ENCODE assay signal across 9 mouse cellular contexts in genomic region chr17:37250544-37250943, GRCm38 (mm10). TPM values are rescaled to one million over a fixed set of nuclear protein-coding genes. Genes with fewer than 3 reads are reported as not detected.
DNase-seq lines count a peak whose midpoint lies in the region; ATAC-seq and TF ChIP-seq lines count a peak whose summit lies in the region.
"Had no signal": no experiment of that assay in that cellular context is flagged by ENCODE, and none has a peak within 500 bp of the region (broad histone marks: within the 10 kb centered on the region; RNA-seq: fewer than 3 reads in every experiment).

No protein-coding gene starts in this region.

- TF ChIP-seq CTCF in kidney, adult 2 months (conservative IDR thresholded peaks at IDR 0.05; ENCODE audit: insufficient read depth, insufficient read length, low read depth, low read length) = peak; percentile 73

- DNase-seq in kidney, adult 2 months = peak; percentile 20
- peak; percentile 69 to 71 for DNase-seq in B cell, adult 2 months
- peak; percentile 62 for DNase-seq in R1 (ENCODE audit: low read depth, low spot score)
- DNase-seq in kidney, postnatal 4 days = peak; percentile 6 to 9
- peak; percentile 12 for DNase-seq in yolk sac, embryonic 10.5 days (ENCODE audit: low spot score)
- DNase-seq in gastrocnemius, adult 8-10 months (ENCODE audit: low spot score in 2 of 2) = no peak
- no peak for DNase-seq in hindbrain, embryonic 10.5 days (ENCODE audit: low spot score)

- H3K27ac ChIP-seq in kidney, adult 2 months (ENCODE audit: insufficient read depth, low read depth, low read length) = no peak overlapping the region
- no peak overlapping the region for H3K27ac ChIP-seq in kidney, embryonic 16.5 days (ENCODE audit: low read length)
- H3K27ac ChIP-seq in hindbrain, embryonic 10.5 days = no peak overlapping the region
- H3K27ac ChIP-seq: hindbrain, embryonic 15.5 days had no signal

- no peak overlapping the region for H3K4me3 ChIP-seq in kidney, adult 2 months (ENCODE audit: insufficient read depth, low read depth, low read length)
- no peak overlapping the region for H3K4me3 ChIP-seq in kidney, embryonic 16.5 days (ENCODE audit: low read length)
- H3K4me3 ChIP-seq in hindbrain, embryonic 10.5 days = no peak overlapping the region
- H3K4me3 ChIP-seq: hindbrain, embryonic 15.5 days had no signal

- no peak overlapping the region for H3K9ac ChIP-seq in kidney, embryonic 16.5 days (replicated peaks; ENCODE audit: low read length)
- H3K9ac ChIP-seq: hindbrain, embryonic 15.5 days had no signal

- ATAC-seq in kidney, embryonic 16.5 days (ENCODE audit: low FRiP score, low TSS enrichment) = no peak

- TF ChIP-seq POLR2A in kidney, adult 2 months (IDR thresholded peaks at IDR 0.05; ENCODE audit: low read depth, low read length) = no peak

- WGBS in kidney, adult 2 months = 7% methylated on average over 1 of the region's 1 CpGs
- WGBS in kidney, embryonic 16.5 days = 21% methylated on average over 1 of the region's 1 CpGs
- 10% methylated on average over 1 of the region's 1 CpGs for WGBS in hindbrain, embryonic 10.5 days

- H3K36me3 ChIP-seq in kidney, adult 2 months (ENCODE audit: control insufficient read depth, insufficient read depth, low read length) = no peaks in the 10 kb centered on the region
- no peaks in the 10 kb centered on the region for H3K36me3 ChIP-seq in kidney, embryonic 16.5 days (ENCODE audit: insufficient read depth, low read length)
- no peaks in the 10 kb centered on the region for H3K36me3 ChIP-seq in hindbrain, embryonic 10.5 days
- H3K36me3 ChIP-seq: hindbrain, embryonic 15.5 days had no signal

- no peaks in the 10 kb centered on the region for H3K9me3 ChIP-seq in kidney, embryonic 16.5 days (ENCODE audit: low read length)
- H3K9me3 ChIP-seq in hindbrain, embryonic 10.5 days = no peaks in the 10 kb centered on the region
- H3K9me3 ChIP-seq: hindbrain, embryonic 15.5 days had no signal

- no peaks in the 10 kb centered on the region for H3K27me3 ChIP-seq in kidney, adult 2 months (replicated peaks; ENCODE audit: control insufficient read depth, insufficient read depth, low read length)
- H3K27me3 ChIP-seq in kidney, embryonic 16.5 days (ENCODE audit: insufficient read depth, low read length) = no peaks in the 10 kb centered on the region
- H3K27me3 ChIP-seq in hindbrain, embryonic 10.5 days (ENCODE audit: insufficient read depth, poor library complexity, severe bottlenecking) = no peaks in the 10 kb centered on the region
- H3K27me3 ChIP-seq: hindbrain, embryonic 15.5 days had no signal

- H3K4me1 ChIP-seq in kidney, adult 2 months (ENCODE audit: control insufficient read depth, insufficient read depth, low read length) = no peaks in the 10 kb centered on the region
- H3K4me1 ChIP-seq in kidney, embryonic 16.5 days (ENCODE audit: insufficient read depth, low read length) = no peaks in the 10 kb centered on the region
- H3K4me1 ChIP-seq in hindbrain, embryonic 10.5 days (replicated peaks) = no peaks in the 10 kb centered on the region
- H3K4me1 ChIP-seq: hindbrain, embryonic 15.5 days had no signal

- H3K4me2 ChIP-seq in kidney, embryonic 16.5 days (replicated peaks; ENCODE audit: low read depth, low read length) = no peak overlapping the region
- H3K4me2 ChIP-seq: hindbrain, embryonic 15.5 days had no signal

RNA-seq across cellular contexts. Expression of gene Olfr98, which starts 13.0 kb away (rescaled TPM):
- not detected in 2 replicates for polyA plus RNA-seq in kidney, adult 2 months (2012; rRNA removed)
- not detected in 2 replicates for polyA plus RNA-seq in kidney, embryonic 16.5 days (2015; fragmentation: Nextera tagmentation; extraction: Ambion mirVana)
- not detected for total RNA-seq in gastrocnemius, adult 8-10 months (2022)
- not detected in 2 replicates for polyA plus RNA-seq in hindbrain, embryonic 10.5 days (2016; fragmentation: Nextera tagmentation; extraction: Ambion mirVana)
- polyA plus RNA-seq: hindbrain, embryonic 15.5 days had no signal

RNA-seq across cellular contexts. Expression of gene Olfr97, which starts 13.4 kb away (rescaled TPM):
- polyA plus RNA-seq in kidney, adult 2 months (2012; rRNA removed) = not detected in 2 replicates
- not detected in 2 replicates for polyA plus RNA-seq in kidney, embryonic 16.5 days (2015; fragmentation: Nextera tagmentation; extraction: Ambion mirVana)
- total RNA-seq in gastrocnemius, adult 8-10 months (2022) = not detected
- not detected in 2 replicates for polyA plus RNA-seq in hindbrain, embryonic 10.5 days (2016; fragmentation: Nextera tagmentation; extraction: Ambion mirVana)
- polyA plus RNA-seq: hindbrain, embryonic 15.5 days had no signal

RNA-seq across cellular contexts. Expression of gene H2-M3, which starts 19.5 kb away (rescaled TPM):
- polyA plus RNA-seq in kidney, adult 2 months (2012; rRNA removed) = 4.0 and 6.0 TPM in 2 replicates
- 1.5 TPM in 2 replicates for polyA plus RNA-seq in kidney, embryonic 16.5 days (2015; fragmentation: Nextera tagmentation; extraction: Ambion mirVana)
- total RNA-seq in gastrocnemius, adult 8-10 months (2022) = 1 to 10 TPM in 2 of 4 experiments, under 1 TPM in 2; 0.36 to 1.6 (median 0.90) TPM
- 1.1 and 1.4 TPM in 2 replicates for polyA plus RNA-seq in hindbrain, embryonic 10.5 days (2016; fragmentation: Nextera tagmentation; extraction: Ambion mirVana)

RNA-seq across cellular contexts. Expression of gene Olfr96, which starts 30.6 kb away (rescaled TPM):
- polyA plus RNA-seq in kidney, adult 2 months (2012; rRNA removed) = not detected in 2 replicates
- not detected in 2 replicates for polyA plus RNA-seq in kidney, embryonic 16.5 days (2015; fragmentation: Nextera tagmentation; extraction: Ambion mirVana)
- total RNA-seq in gastrocnemius, adult 8-10 months (2022) = not detected
- polyA plus RNA-seq in hindbrain, embryonic 10.5 days (2016; fragmentation: Nextera tagmentation; extraction: Ambion mirVana) = not detected in 2 replicates
- polyA plus RNA-seq: hindbrain, embryonic 15.5 days had no signal

RNA-seq across cellular contexts. Expression of gene Olfr99, which starts 32.7 kb away (rescaled TPM):
- not detected in 2 replicates for polyA plus RNA-seq in kidney, adult 2 months (2012; rRNA removed)
- polyA plus RNA-seq in kidney, embryonic 16.5 days (2015; fragmentation: Nextera tagmentation; extraction: Ambion mirVana) = not detected in 2 replicates
- total RNA-seq in gastrocnemius, adult 8-10 months (2022) = not detected
- not detected in 2 replicates for polyA plus RNA-seq in hindbrain, embryonic 10.5 days (2016; fragmentation: Nextera tagmentation; extraction: Ambion mirVana)
- polyA plus RNA-seq: hindbrain, embryonic 15.5 days had no signal

Comparison
In these comparisons a context has a peak if more than half of its experiments do, and no peak if none do; other contexts are left out.
1. DNase-seq: peak in kidney, adult 2 months (single experiment), B cell, adult 2 months (2 of 2), R1 (single experiment), kidney, postnatal 4 days (2 of 2) and yolk sac, embryonic 10.5 days (single experiment); none in gastrocnemius, adult 8-10 months (0 of 2) and hindbrain, embryonic 10.5 days (single experiment).